Comparison of ENCODE assay signal across 16 mouse cellular contexts in genomic region chr7:4608002-4608401, GRCm38 (mm10). TPM values are rescaled to one million over a fixed set of nuclear protein-coding genes. Genes with fewer than 3 reads are reported as not detected.
DNase-seq lines count a peak whose midpoint lies in the region; ATAC-seq and TF ChIP-seq lines count a peak whose summit lies in the region.
"Had no signal": no experiment of that assay in that cellular context is flagged by ENCODE, and none has a peak within 500 bp of the region (broad histone marks: within the 10 kb centered on the region; RNA-seq: fewer than 3 reads in every experiment).

No protein-coding gene starts in this region.

- no peaks in the 10 kb centered on the region for H3K9me3 ChIP-seq in stomach, embryonic 16.5 days (replicated peaks; ENCODE audit: control insufficient read depth, low read length)
- no peaks in the 10 kb centered on the region for H3K9me3 ChIP-seq in midbrain, embryonic 14.5 days (ENCODE audit: control insufficient read depth, low read length)
- H3K9me3 ChIP-seq: limb, embryonic 13.5 days; midbrain, embryonic 12.5 days had no signal

- WGBS in kidney, adult 2 months, result 45% methylated on average over 5 of the region's 5 CpGs
- WGBS in stomach, embryonic 16.5 days, result 65% methylated on average over 5 of the region's 5 CpGs
- 74% methylated on average over 5 of the region's 5 CpGs for WGBS in midbrain, embryonic 14.5 days

- ATAC-seq in erythroid progenitor cell, adult 5-6 weeks (replicated peaks; ENCODE audit: low FRiP score, poor library complexity, severe bottlenecking), result 0 out of 2 replicates have a peak, but pooled peaks have one; percentile 54
- ATAC-seq in stomach, embryonic 16.5 days (ENCODE audit: insufficient read depth, low FRiP score), result peak; percentile 67; the same call in 1 of the 2 replicates
- ATAC-seq in midbrain, embryonic 14.5 days (ENCODE audit: low FRiP score, low TSS enrichment), result no peak
- ATAC-seq: forebrain, embryonic 14.5 days had no signal

- no peak overlapping the region for H3K4me3 ChIP-seq in kidney, adult 2 months (ENCODE audit: insufficient read depth, low read depth, low read length)
- no peak overlapping the region for H3K4me3 ChIP-seq in stomach, embryonic 16.5 days (replicated peaks; ENCODE audit: low read length)
- no peak overlapping the region for H3K4me3 ChIP-seq in midbrain, embryonic 14.5 days (replicated peaks; ENCODE audit: low read depth, low read length)
- H3K4me3 ChIP-seq: gastrocnemius, adult 2 months; limb, embryonic 13.5 days; midbrain, embryonic 12.5 days had no signal

- H3K4me1 ChIP-seq in kidney, adult 2 months (ENCODE audit: control insufficient read depth, insufficient read depth, low read length), result no peaks in the 10 kb centered on the region
- H3K4me1 ChIP-seq in stomach, embryonic 16.5 days (ENCODE audit: control insufficient read depth, insufficient read depth, low read length), result no peaks in the 10 kb centered on the region
- no peaks in the 10 kb centered on the region for H3K4me1 ChIP-seq in midbrain, embryonic 14.5 days (ENCODE audit: control insufficient read depth, insufficient read depth, low read length)
- H3K4me1 ChIP-seq: limb, embryonic 13.5 days; midbrain, embryonic 12.5 days had no signal

- no peak overlapping the region for H3K4me2 ChIP-seq in stomach, embryonic 16.5 days (ENCODE audit: low read depth, low read length)
- no peak overlapping the region for H3K4me2 ChIP-seq in midbrain, embryonic 14.5 days (ENCODE audit: low read length)
- H3K4me2 ChIP-seq: heart, embryonic 11.5 days; limb, embryonic 13.5 days; midbrain, embryonic 12.5 days had no signal

- H3K27ac ChIP-seq in kidney, adult 2 months (ENCODE audit: insufficient read depth, low read depth, low read length), result no peak overlapping the region
- no peak overlapping the region for H3K27ac ChIP-seq in stomach, embryonic 16.5 days (ENCODE audit: low read length)
- H3K27ac ChIP-seq in midbrain, embryonic 14.5 days (replicated peaks; ENCODE audit: low read depth, low read length), result no peak overlapping the region
- H3K27ac ChIP-seq: gastrocnemius, adult 2 months; limb, embryonic 13.5 days; midbrain, embryonic 12.5 days had no signal

- no peaks in the 10 kb centered on the region for H3K27me3 ChIP-seq in kidney, adult 2 months (replicated peaks; ENCODE audit: control insufficient read depth, insufficient read depth, low read length)
- no peaks in the 10 kb centered on the region for H3K27me3 ChIP-seq in stomach, embryonic 16.5 days (ENCODE audit: control insufficient read depth, insufficient read depth, low read length)
- no peaks in the 10 kb centered on the region for H3K27me3 ChIP-seq in midbrain, embryonic 14.5 days (ENCODE audit: control insufficient read depth, insufficient read depth, low read length)
- H3K27me3 ChIP-seq: limb, embryonic 13.5 days; midbrain, embryonic 12.5 days had no signal

- TF ChIP-seq POLR2A in kidney, adult 2 months (IDR thresholded peaks at IDR 0.05; ENCODE audit: low read depth, low read length), result no peak

- DNase-seq in kidney, adult 2 months, result peak; percentile 80
- DNase-seq in kidney, postnatal 10 days, result no peak
- DNase-seq in liver, result peak; percentile 60
- DNase-seq in layer of hippocampus, adult 9-11 months, result no peak
- DNase-seq in midbrain, embryonic 14.5 days, result no peak
- DNase-seq: gastrocnemius, adult 2 months; heart, postnatal 4 days; lung, postnatal 14 days; right cerebral cortex, postnatal 4 days had no signal

- no peak overlapping the region for H3K9ac ChIP-seq in stomach, embryonic 16.5 days (ENCODE audit: low read length)
- no peak overlapping the region for H3K9ac ChIP-seq in midbrain, embryonic 14.5 days (replicated peaks; ENCODE audit: low read length)
- H3K9ac ChIP-seq: limb, embryonic 13.5 days; midbrain, embryonic 12.5 days had no signal

- TF ChIP-seq CTCF in kidney, adult 2 months (conservative IDR thresholded peaks at IDR 0.05; ENCODE audit: insufficient read depth, insufficient read length, low read depth, low read length), result no peak

- no peaks in the 10 kb centered on the region for H3K36me3 ChIP-seq in kidney, adult 2 months (ENCODE audit: control insufficient read depth, insufficient read depth, low read length)
- H3K36me3 ChIP-seq in stomach, embryonic 16.5 days (ENCODE audit: control insufficient read depth, insufficient read depth, low read length), result no peaks in the 10 kb centered on the region
- no peaks in the 10 kb centered on the region for H3K36me3 ChIP-seq in midbrain, embryonic 14.5 days (ENCODE audit: control insufficient read depth, insufficient read depth, low read length)
- H3K36me3 ChIP-seq: limb, embryonic 13.5 days; midbrain, embryonic 12.5 days had no signal

RNA-seq across cellular contexts. Expression of gene Ptprh, which starts 4.2 kb away (rescaled TPM):
- polyA plus RNA-seq in kidney, adult 2 months (2012; rRNA removed), result 0.22 and 0.24 TPM in 2 replicates
- total RNA-seq in erythroid progenitor cell, adult 5-6 weeks (2015; ENCODE audit: low replicate concordance), result not detected in 2 replicates
- not detected in 2 replicates for total RNA-seq in erythroid progenitor cell, adult 5-6 weeks (2017; ENCODE audit: low replicate concordance)
- polyA plus RNA-seq in stomach, embryonic 16.5 days (2015; fragmentation: Nextera tagmentation; extraction: Ambion mirVana), result 0.92 and 1.0 TPM in 2 replicates
- polyA plus RNA-seq in midbrain, embryonic 14.5 days (2014; fragmentation: Nextera tagmentation; extraction: Ambion mirVana), result 0.09 and 0.13 TPM in 2 replicates
- total RNA-seq: gastrocnemius, adult 2 months; heart, postnatal 4 days had no signal
- polyA plus RNA-seq: forebrain, embryonic 14.5 days; heart, embryonic 11.5 days; limb, embryonic 13.5 days; stomach, embryonic 14.5 days had no signal

RNA-seq across cellular contexts. Expression of gene Tmem86b, which starts 23.2 kb away (rescaled TPM):
- 83.0 and 86.5 TPM in 2 replicates for polyA plus RNA-seq in kidney, adult 2 months (2012; rRNA removed)
- total RNA-seq in erythroid progenitor cell, adult 5-6 weeks (2015; ENCODE audit: low replicate concordance), result 72.1 and 91.0 TPM in 2 replicates
- 37.6 and 45.8 TPM in 2 replicates for total RNA-seq in erythroid progenitor cell, adult 5-6 weeks (2017; ENCODE audit: low replicate concordance)
- 2.3 and 3.4 TPM in 2 replicates for polyA plus RNA-seq in stomach, embryonic 16.5 days (2015; fragmentation: Nextera tagmentation; extraction: Ambion mirVana)
- 3.2 and 3.7 TPM in 2 replicates for polyA plus RNA-seq in midbrain, embryonic 14.5 days (2014; fragmentation: Nextera tagmentation; extraction: Ambion mirVana)

RNA-seq across cellular contexts. Expression of gene Ppp6r1, which starts 50.8 kb away (rescaled TPM):
- polyA plus RNA-seq in kidney, adult 2 months (2012; rRNA removed), result 103 and 109 TPM in 2 replicates
- 62.0 and 84.3 TPM in 2 replicates for total RNA-seq in erythroid progenitor cell, adult 5-6 weeks (2015; ENCODE audit: low replicate concordance)
- total RNA-seq in erythroid progenitor cell, adult 5-6 weeks (2017; ENCODE audit: low replicate concordance), result 73.6 and 85.1 TPM in 2 replicates
- 2.8 and 3.8 TPM in 2 replicates for polyA plus RNA-seq in stomach, embryonic 16.5 days (2015; fragmentation: Nextera tagmentation; extraction: Ambion mirVana)
- 8.7 and 11.2 TPM in 2 replicates for polyA plus RNA-seq in midbrain, embryonic 14.5 days (2014; fragmentation: Nextera tagmentation; extraction: Ambion mirVana)

Comparison
In these comparisons a context has a peak if more than half of its experiments do, and no peak if none do; other contexts are left out.
1. DNase-seq: peak in kidney, adult 2 months (single experiment) and liver (single experiment); none in kidney, postnatal 10 days (single experiment), layer of hippocampus, adult 9-11 months (single experiment) and midbrain, embryonic 14.5 days (single experiment).
2. RNA of gene Tmem86b, which starts 23.2 kb away (polyA plus RNA-seq): 83.0 to 86.5 TPM in kidney, adult 2 months; 2.3 to 3.4 TPM in stomach, embryonic 16.5 days and 3.2 to 3.7 TPM in midbrain, embryonic 14.5 days; every median in the first group is over 10 times any median in the second.